Mouse (Mus musculus) myocyte (in vitro differentiated cells): ENCODE results near the gene Dpf1. TPM values are rescaled to one million over a fixed set of nuclear protein-coding genes. Genes with fewer than 3 reads are reported as not detected.

ENCODE experiments used
- H3K27me3 ChIP-seq: one replicate; pipeline ENCODE4 v1.6.1; 2011; ENCODE audit not compliant: control insufficient read depth, insufficient read depth, insufficient read length
- H3K36me3 ChIP-seq: one replicate; pipeline ENCODE4 v1.6.1; 2011; ENCODE audit not compliant: control insufficient read depth, insufficient read depth
- H3K4me2 ChIP-seq: one replicate; pipeline ENCODE4 v1.6.1; 2011; ENCODE audit warnings: low read depth, control low read depth
- H3K4me3 ChIP-seq: one replicate; pipeline ENCODE4 v1.5.1; 2011; ENCODE audit warnings: mild to moderate bottlenecking, control low read depth, moderate library complexity
- H3K79me2 ChIP-seq: one replicate; pipeline ENCODE4 v1.6.1; 2011; ENCODE audit not compliant: control insufficient read depth, insufficient read depth
- H3ac ChIP-seq: one replicate; pipeline ENCODE4 v1.6.1; 2011; ENCODE audit not compliant: control insufficient read depth, insufficient read length
- CEBPB ChIP-seq: IDR thresholded peaks from 2 replicates; pipeline ENCODE4 v1.6.1; 2011; ENCODE audit warnings: mild to moderate bottlenecking, moderate library complexity; ENCODE audit not compliant: poor library complexity, insufficient read depth, severe bottlenecking
- E2F4 ChIP-seq: IDR thresholded peaks from one replicate; pipeline ENCODE4 v1.6.1; 2011; ENCODE audit warnings: mild to moderate bottlenecking, control low read depth, moderate library complexity; ENCODE audit not compliant: insufficient read depth
- MAX ChIP-seq: IDR thresholded peaks from one replicate; pipeline ENCODE4 v1.6.1; 2011; ENCODE audit warnings: low read depth, mild to moderate bottlenecking, control low read depth
- MYOD1 ChIP-seq, 3 experiments: IDR thresholded peaks; one replicate each; pipeline ENCODE4 v1.6.1; 2011; ENCODE audit warnings: control low read depth in 2 of 3, low read depth in 2 of 3, mild to moderate bottlenecking in 2 of 3, moderate library complexity in 1 of 3; ENCODE audit not compliant: insufficient read length in 2 of 3, control insufficient read depth in 1 of 3
- MYOG ChIP-seq, 3 experiments: IDR thresholded peaks; one replicate each; pipeline ENCODE4 v1.6.1; 2011; ENCODE audit warnings: control low read depth in 2 of 3, low read depth in 2 of 3, mild to moderate bottlenecking in 2 of 3; ENCODE audit not compliant: insufficient read length in 2 of 3, control insufficient read depth in 1 of 3, insufficient read depth in 1 of 3
- POLR2A ChIP-seq: IDR thresholded peaks from one replicate; pipeline ENCODE4 v1.6.1; 2011; ENCODE audit warnings: low read depth, mild to moderate bottlenecking, control low read depth, moderate library complexity; ENCODE audit not compliant: insufficient read length
- POLR2AphosphoS2 ChIP-seq: IDR thresholded peaks from one replicate; pipeline ENCODE4 v1.6.1; 2011; ENCODE audit warnings: low read depth, control low read depth; ENCODE audit not compliant: insufficient read length
- REST ChIP-seq: IDR thresholded peaks from one replicate; pipeline ENCODE4 v1.6.1; 2011; ENCODE audit warnings: mild to moderate bottlenecking, control low read depth, moderate library complexity; ENCODE audit not compliant: insufficient read depth, insufficient read length
- SRF ChIP-seq: IDR thresholded peaks from one replicate; pipeline ENCODE4 v1.6.1; 2011; ENCODE audit warnings: low read depth; ENCODE audit not compliant: control insufficient read depth, insufficient read length
- TCF12 ChIP-seq: IDR thresholded peaks from one replicate; pipeline ENCODE4 v1.6.1; 2011; ENCODE audit warnings: mild to moderate bottlenecking, control low read depth; ENCODE audit not compliant: poor library complexity, insufficient read depth, severe bottlenecking
- TCF3 ChIP-seq: IDR thresholded peaks from one replicate; pipeline ENCODE4 v1.6.1; 2011; ENCODE audit warnings: low read depth, control low read depth; ENCODE audit not compliant: insufficient read length
- USF1 ChIP-seq: IDR thresholded peaks from one replicate; pipeline ENCODE4 v1.6.1; 2011; ENCODE audit warnings: low read depth, mild to moderate bottlenecking, control low read depth, moderate library complexity
- polyA plus RNA-seq: library from polyadenylated mRNA; unstranded; fragments of >200 nt; fragmentation: generic; extraction: Trizol; gene quantifications from one replicate; pipeline ENCODE4 v1.2.1, GENCODE M21; 2012; ENCODE audit warnings: missing spikeins

Dpf1 gene
- polyA plus RNA-seq = 3.4 TPM

- Histone ChIP-seq H3ac (no peak within 1 kb of the TSS), H3K27me3 (no peaks in the 10 kb centered on the region), H3K79me2 (no peaks in the 10 kb centered on the region), H3K4me3 (peak within 1 kb of the TSS; percentile 26), H3K36me3 (no peaks in the 10 kb centered on the region), H3K4me2 (peak within 1 kb of the TSS; percentile 92)
- TF ChIP-seq POLR2A = peak; percentile 43
- peak; percentile 36 for TF ChIP-seq E2F4
- no peak for TF ChIP-seq MYOG (IDR thresholded peaks at IDR 0.05; ENCODE audit: control insufficient read depth in 1 of 3, insufficient read depth in 1 of 3, insufficient read length in 2 of 3, low read depth in 2 of 3)
These were observed at the start of gene Dpf1 for GRCm38 (mm10) chr7:29303738-29304462. Gene Dpf1, plus strand, starts transcription at chr7:29303951.

GRCm38 (mm10) chr7:29255875-29256274 lies 47.9 kb upstream of the Dpf1 start:
- Histone ChIP-seq H3K4me3 (no peak overlapping the region), H3K79me2 (no peaks in the 10 kb centered on the region), H3K4me2 (no peak overlapping the region), H3K36me3 (no peaks in the 10 kb centered on the region), H3ac (no peak overlapping the region), H3K27me3 (peaks cover 7% of the 10 kb centered on the region)
- TF ChIP-seq POLR2AphosphoS2 = no peak
- no peak for TF ChIP-seq MYOD1 (IDR thresholded peaks at IDR 0.05; ENCODE audit: control insufficient read depth in 1 of 3, insufficient read length in 2 of 3, low read depth in 2 of 3)
- no peak for TF ChIP-seq E2F4
- no peak for TF ChIP-seq SRF
- no peak for TF ChIP-seq MAX
- no peak for TF ChIP-seq POLR2A
- TF ChIP-seq MYOG (IDR thresholded peaks at IDR 0.05; ENCODE audit: control insufficient read depth in 1 of 3, insufficient read depth in 1 of 3, insufficient read length in 2 of 3, low read depth in 2 of 3) = no peak
- no peak for TF ChIP-seq TCF3

GRCm38 (mm10) chr7:29257368-29257767 lies 46.4 kb upstream of the Dpf1 start:
- no peak overlapping the region for H3K4me2 ChIP-seq
- peaks cover 12% of the 10 kb centered on the region for H3K27me3 ChIP-seq
- TF ChIP-seq TCF3 (no peak), POLR2AphosphoS2 (no peak), MYOD1 (IDR thresholded peaks at IDR 0.05; ENCODE audit: control insufficient read depth in 1 of 3, insufficient read length in 2 of 3, low read depth in 2 of 3) (no peak), TCF12 (no peak), POLR2A (no peak), E2F4 (no peak), MYOG (IDR thresholded peaks at IDR 0.05; ENCODE audit: control insufficient read depth in 1 of 3, insufficient read depth in 1 of 3, insufficient read length in 2 of 3, low read depth in 2 of 3) (no peak), CEBPB (no peak), MAX (no peak), SRF (no peak), USF1 (no peak), REST (no peak)
- no peak overlapping the region for H3ac ChIP-seq
- H3K4me3 ChIP-seq = no peak overlapping the region
- no peaks in the 10 kb centered on the region for H3K79me2 ChIP-seq
- H3K36me3 ChIP-seq = no peaks in the 10 kb centered on the region

DNA sequence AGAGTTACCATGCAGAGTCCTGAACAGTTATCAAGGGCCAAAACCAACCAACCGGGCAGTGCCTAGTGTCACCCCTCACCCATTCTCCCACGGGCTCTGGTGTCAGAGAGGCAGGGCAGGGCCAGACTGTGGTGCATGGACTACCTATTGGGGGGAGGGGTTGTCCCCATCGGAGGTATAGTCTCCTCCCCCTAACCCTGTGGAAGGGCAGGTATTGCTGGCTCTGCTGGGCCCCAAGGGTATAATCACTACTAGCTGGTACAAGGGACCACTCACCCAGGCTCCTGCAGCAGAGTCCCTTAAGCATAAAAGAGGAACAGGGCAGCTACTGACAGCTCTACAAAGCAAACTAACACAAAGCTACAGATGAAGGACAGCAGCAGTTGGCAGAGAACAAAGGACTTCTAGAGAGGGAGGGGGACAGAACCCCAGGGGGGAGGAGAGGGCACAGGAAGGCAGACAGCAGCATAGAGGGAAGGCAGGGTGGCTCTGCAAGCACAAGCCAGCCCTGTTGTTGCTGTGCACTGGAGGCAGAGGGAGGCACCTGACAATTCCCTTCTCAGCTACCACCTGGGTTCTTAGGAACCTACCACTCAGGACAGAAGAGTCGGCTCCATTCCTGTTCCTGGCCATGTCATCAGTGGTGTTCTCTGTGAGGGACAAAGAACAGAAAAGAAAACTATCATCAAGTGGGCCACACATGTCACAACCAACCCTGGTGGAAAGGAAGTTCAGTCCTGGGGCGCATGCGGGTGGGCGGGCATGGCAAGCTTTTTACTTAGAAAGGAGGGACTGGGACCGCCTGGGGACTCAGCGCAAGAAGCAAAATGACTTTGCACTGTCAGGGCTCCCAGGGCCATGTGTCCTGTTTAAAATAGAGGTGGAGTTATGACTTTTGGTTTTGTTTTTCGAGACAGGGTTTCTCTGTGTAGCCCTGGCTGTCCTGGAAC lies 43.7 kb upstream of the Dpf1 start:
- no peak overlapping the region for H3ac ChIP-seq
- TF ChIP-seq TCF3 (no peak), MYOD1 (IDR thresholded peaks at IDR 0.05; ENCODE audit: control insufficient read depth in 1 of 3, insufficient read length in 2 of 3, low read depth in 2 of 3) (peak in 1 of 3 experiments; percentile 18), CEBPB (no peak), MYOG (IDR thresholded peaks at IDR 0.05; ENCODE audit: control insufficient read depth in 1 of 3, insufficient read depth in 1 of 3, insufficient read length in 2 of 3, low read depth in 2 of 3) (no peak)
- peaks cover 35% of the 10 kb centered on the region for H3K27me3 ChIP-seq
- no peaks in the 10 kb centered on the region for H3K36me3 ChIP-seq
- H3K79me2 ChIP-seq = no peaks in the 10 kb centered on the region
- H3K4me3 ChIP-seq = no peak overlapping the region
- no peak overlapping the region for H3K4me2 ChIP-seq

- TF ChIP-seq E2F4 (no peak), MAX (no peak), TCF12 (no peak), REST (no peak), CEBPB (no peak), MYOD1 (IDR thresholded peaks at IDR 0.05; ENCODE audit: control insufficient read depth in 1 of 3, insufficient read length in 2 of 3, low read depth in 2 of 3) (no peak)
- Histone ChIP-seq H3K79me2 (no peaks in the 10 kb centered on the region), H3K4me2 (no peak overlapping the region), H3K36me3 (no peaks in the 10 kb centered on the region), H3K27me3 (peaks cover 37% of the 10 kb centered on the region), H3ac (no peak overlapping the region), H3K4me3 (no peak overlapping the region)
These were observed 41.6 kb upstream of the Dpf1 start for GRCm38 (mm10) chr7:29262151-29262550.
